Mouse (Mus musculus) hindbrain, embryonic 10.5 days (tissue): Measurements from ENCODE around the gene Tlk2. TPM values are rescaled to one million over a fixed set of nuclear protein-coding genes. Genes with fewer than 3 reads are reported as not detected.

Experiments
- DNase-seq: peaks from one replicate; pipeline ENCODE4 v3.0.0-alpha.2; 2017; ENCODE audit warnings: low spot score
- H3K27ac ChIP-seq: fragments of 300-500 bp; sonication (generic); 2 replicates; pipeline ENCODE4 v1.5.1; 2016; ENCODE audit warnings: mild to moderate bottlenecking, moderate library complexity
- H3K27me3 ChIP-seq: fragments of 300-500 bp; sonication (generic); 2 replicates; pipeline ENCODE4 v1.6.1; 2016; ENCODE audit warnings: mild to moderate bottlenecking; ENCODE audit not compliant: poor library complexity, insufficient read depth, severe bottlenecking
- H3K36me3 ChIP-seq: fragments of 300-500 bp; sonication (generic); 2 replicates; pipeline ENCODE4 v1.6.1; 2016; ENCODE audit warnings: mild to moderate bottlenecking, moderate library complexity
- H3K4me1 ChIP-seq: fragments of 300-500 bp; sonication (generic); replicated peaks from 2 replicates; pipeline ENCODE4 v1.6.1; 2016; ENCODE audit warnings: mild to moderate bottlenecking
- H3K4me3 ChIP-seq: fragments of 300-500 bp; sonication (generic); 2 replicates; pipeline ENCODE4 v1.5.1; 2016; ENCODE audit warnings: mild to moderate bottlenecking, moderate library complexity
- H3K9me3 ChIP-seq: fragments of 300-500 bp; sonication (generic); 2 replicates; pipeline ENCODE4 v1.6.1; 2016; ENCODE audit warnings: mild to moderate bottlenecking, moderate library complexity
- WGBS: fragments of 180-500 bp; shearing (Covaris S2); methylation state at CpG from one replicate; pipeline ENCODE4 v1.1.7; 2016; 5-methylcytosine and 5-hydroxymethylcytosine counted together
- polyA plus RNA-seq: library from polyadenylated mRNA; unstranded; fragments of >200 nt; fragmentation: Nextera tagmentation; extraction: Ambion mirVana; gene quantifications from 2 replicates; pipeline ENCODE4 v1.2.1, GENCODE M21; 2016

Tlk2 gene
- polyA plus RNA-seq, 1 experiment from 2014 or later = 18.7 TPM

DNA sequence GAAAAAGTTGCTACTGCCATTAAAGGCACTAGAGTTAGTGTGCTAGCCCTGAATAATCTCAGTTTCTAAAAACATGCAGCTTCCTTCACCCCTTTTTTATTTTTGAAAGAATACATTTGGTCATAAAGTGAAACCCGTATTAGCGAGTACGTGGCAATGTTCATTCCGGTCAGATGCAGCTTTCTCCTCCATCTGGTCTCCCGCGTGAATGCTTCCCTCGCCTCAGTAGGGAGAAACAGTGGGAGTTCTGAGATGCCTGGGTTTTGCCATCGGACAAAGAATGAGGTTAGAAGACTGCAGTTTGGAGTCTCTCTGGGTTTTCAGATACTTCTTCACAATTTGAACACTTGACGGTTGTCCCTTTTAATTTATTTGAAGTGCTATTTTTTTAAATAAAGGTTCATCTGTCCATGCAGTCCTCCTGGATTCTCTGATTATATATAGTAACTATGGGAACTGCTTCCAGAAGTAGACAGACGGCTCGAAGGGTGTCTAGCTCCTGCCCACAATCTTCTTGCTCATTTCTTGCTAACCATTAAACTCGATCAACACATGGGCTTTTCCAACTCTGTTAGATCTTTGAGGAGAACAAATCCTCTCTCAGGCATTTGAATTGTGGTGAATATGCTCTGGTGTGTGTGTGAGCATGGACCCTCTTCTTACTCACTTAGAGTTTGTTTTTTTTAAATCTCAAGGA lies 103.3 kb downstream of the Tlk2 start:
- Histone ChIP-seq H3K4me3 (no peak overlapping the region), H3K9me3 (no peaks in the 10 kb centered on the region), H3K27me3 (no peaks in the 10 kb centered on the region), H3K36me3 (peaks cover 92% of the 10 kb centered on the region), H3K27ac (no peak overlapping the region), H3K4me1 (peaks cover 29% of the 10 kb centered on the region)
- no peak for DNase-seq
- 71% methylated on average over 12 of the region's 12 CpGs for WGBS

DNA sequence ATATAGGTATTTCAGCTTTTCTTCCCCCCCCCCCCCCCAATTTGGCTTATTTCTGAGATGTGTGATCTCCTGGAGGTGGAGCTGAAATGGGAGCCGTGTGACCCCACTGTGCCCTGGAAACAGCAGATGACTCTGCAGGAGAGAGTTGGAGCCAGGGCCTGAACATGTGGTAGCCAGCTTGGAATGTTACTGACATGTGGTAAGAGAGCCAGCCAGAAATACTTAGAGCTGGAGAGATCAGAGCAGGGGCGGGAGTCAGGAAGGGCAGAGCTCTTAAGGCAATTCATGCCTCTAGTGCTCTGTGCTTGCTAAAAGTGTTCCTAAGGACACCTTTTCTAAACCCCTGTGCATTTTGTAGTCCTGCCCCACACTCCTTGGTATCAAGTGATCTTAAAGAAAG lies 103.9 kb downstream of the Tlk2 start:
- no peaks in the 10 kb centered on the region for H3K9me3 ChIP-seq
- DNase-seq = peak; percentile 64
- H3K4me1 ChIP-seq = peaks cover 29% of the 10 kb centered on the region
- H3K36me3 ChIP-seq = peaks cover 92% of the 10 kb centered on the region
- H3K27me3 ChIP-seq = no peaks in the 10 kb centered on the region
- H3K27ac ChIP-seq = no peak overlapping the region
- H3K4me3 ChIP-seq = no peak overlapping the region
- 72% methylated on average over 2 of the region's 2 CpGs for WGBS

DNA sequence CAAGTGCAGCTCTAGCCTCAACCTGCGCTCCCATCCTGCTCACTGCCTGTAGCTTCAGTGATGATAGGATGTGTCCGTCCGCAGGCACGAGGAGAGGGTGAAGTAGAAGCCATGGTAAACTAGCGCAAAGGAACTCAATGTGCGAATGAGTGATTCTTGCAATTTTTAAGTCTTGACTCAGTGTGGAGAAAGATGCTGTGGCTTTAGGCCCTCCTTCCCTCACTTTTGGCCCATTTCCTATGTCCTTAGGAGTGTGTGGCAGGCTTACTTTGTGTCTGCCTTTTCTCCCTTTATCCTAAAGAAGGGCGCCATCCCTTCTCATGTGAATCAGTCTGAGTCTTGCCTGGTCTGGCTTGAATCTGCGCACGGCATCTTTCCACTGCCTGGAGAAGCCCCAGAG lies 104.4 kb downstream of the Tlk2 start:
- Histone ChIP-seq H3K9me3 (no peaks in the 10 kb centered on the region), H3K27me3 (no peaks in the 10 kb centered on the region), H3K27ac (no peak overlapping the region), H3K36me3 (peaks cover 91% of the 10 kb centered on the region), H3K4me3 (no peak overlapping the region), H3K4me1 (peaks cover 29% of the 10 kb centered on the region)
- DNase-seq = no peak
- WGBS = 87% methylated on average over 9 of the region's 9 CpGs

DNA sequence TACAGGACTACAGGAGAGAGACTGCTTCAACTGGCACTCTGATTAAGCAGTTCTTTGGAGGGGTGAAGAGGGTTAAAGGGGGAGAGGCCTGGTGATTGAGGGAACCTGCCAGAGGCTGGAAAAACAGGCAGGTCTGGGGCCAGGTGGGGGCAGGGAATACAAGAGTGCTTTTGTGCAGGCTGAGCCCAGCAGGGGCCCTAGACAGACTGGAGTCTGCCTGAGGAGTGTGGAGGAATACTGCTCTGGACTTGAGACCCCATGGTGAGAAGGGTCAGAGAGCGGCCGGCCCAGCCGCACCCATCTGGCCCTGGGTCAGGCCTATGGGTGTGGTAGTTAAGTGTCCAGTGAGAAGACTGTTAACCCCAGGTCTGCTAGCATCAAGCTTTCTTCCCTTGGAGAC lies 107.1 kb downstream of the Tlk2 start:
- peak; percentile 69 for DNase-seq
- WGBS = 43% methylated on average over 3 of the region's 3 CpGs
- H3K4me1 ChIP-seq = peaks cover 48% of the 10 kb centered on the region
- no peak overlapping the region for H3K4me3 ChIP-seq
- peaks cover 82% of the 10 kb centered on the region for H3K36me3 ChIP-seq
- peak overlapping the region; percentile 54; the same call in 1 of the 2 replicates for H3K27ac ChIP-seq
- no peaks in the 10 kb centered on the region for H3K9me3 ChIP-seq
- no peaks in the 10 kb centered on the region for H3K27me3 ChIP-seq

DNA sequence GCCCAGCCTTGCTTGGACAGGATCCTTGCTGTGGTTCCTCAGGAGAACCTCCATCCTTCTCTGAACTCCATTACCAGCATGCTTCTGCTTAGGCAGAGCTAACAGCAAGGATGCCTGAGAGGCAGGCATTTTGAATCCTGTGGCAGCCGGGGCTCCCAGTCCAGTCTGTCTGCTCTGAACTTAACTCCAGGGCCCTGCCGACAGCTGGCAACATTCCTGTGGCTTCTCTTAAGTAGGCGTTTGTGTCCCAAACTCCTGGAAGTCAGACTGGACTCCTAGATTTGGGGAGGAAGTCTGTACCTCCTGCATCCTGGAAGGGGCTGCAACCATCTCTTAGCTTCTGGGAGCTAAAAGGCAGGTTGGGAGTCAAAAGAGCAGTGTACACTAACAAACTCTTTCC lies 110.8 kb downstream of the Tlk2 start:
- Histone ChIP-seq H3K27ac (peak overlapping the region; percentile 29; the same call in 1 of the 2 replicates), H3K36me3 (peaks cover 47% of the 10 kb centered on the region), H3K9me3 (no peaks in the 10 kb centered on the region), H3K4me1 (peaks cover 76% of the 10 kb centered on the region), H3K4me3 (no peak overlapping the region), H3K27me3 (no peaks in the 10 kb centered on the region)
- WGBS = 56% methylated on average over 3 of the region's 3 CpGs
- DNase-seq = no peak

DNA sequence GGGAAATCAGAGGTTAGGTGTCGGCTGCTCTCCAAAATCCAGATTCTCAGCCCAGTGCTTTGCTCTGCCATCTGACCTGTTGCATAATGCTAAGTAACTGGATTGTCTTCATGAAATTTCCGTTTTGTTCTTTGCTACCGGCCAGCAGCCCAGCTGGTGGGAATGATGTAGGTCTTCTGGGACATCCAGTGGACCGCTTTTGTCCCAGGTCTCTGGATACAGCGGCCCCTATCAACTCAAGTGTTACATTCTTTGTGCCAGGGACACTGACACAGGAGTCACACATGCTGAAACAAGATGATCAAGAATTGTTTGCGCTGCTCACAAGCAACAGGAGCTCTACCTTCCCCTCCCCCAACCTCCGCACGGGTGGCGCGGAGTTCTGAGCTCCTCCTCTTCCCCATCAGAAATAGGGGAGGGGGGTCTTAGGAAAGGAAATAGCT lies 113.1 kb downstream of the Tlk2 start:
- no peak for DNase-seq
- Histone ChIP-seq H3K36me3 (peaks cover 30% of the 10 kb centered on the region), H3K27me3 (no peaks in the 10 kb centered on the region), H3K4me1 (peaks cover 70% of the 10 kb centered on the region), H3K27ac (peak overlapping the region; percentile 93), H3K9me3 (no peaks in the 10 kb centered on the region), H3K4me3 (peak overlapping the region; percentile 77)
- 2% methylated on average over 10 of the region's 10 CpGs for WGBS

DNA sequence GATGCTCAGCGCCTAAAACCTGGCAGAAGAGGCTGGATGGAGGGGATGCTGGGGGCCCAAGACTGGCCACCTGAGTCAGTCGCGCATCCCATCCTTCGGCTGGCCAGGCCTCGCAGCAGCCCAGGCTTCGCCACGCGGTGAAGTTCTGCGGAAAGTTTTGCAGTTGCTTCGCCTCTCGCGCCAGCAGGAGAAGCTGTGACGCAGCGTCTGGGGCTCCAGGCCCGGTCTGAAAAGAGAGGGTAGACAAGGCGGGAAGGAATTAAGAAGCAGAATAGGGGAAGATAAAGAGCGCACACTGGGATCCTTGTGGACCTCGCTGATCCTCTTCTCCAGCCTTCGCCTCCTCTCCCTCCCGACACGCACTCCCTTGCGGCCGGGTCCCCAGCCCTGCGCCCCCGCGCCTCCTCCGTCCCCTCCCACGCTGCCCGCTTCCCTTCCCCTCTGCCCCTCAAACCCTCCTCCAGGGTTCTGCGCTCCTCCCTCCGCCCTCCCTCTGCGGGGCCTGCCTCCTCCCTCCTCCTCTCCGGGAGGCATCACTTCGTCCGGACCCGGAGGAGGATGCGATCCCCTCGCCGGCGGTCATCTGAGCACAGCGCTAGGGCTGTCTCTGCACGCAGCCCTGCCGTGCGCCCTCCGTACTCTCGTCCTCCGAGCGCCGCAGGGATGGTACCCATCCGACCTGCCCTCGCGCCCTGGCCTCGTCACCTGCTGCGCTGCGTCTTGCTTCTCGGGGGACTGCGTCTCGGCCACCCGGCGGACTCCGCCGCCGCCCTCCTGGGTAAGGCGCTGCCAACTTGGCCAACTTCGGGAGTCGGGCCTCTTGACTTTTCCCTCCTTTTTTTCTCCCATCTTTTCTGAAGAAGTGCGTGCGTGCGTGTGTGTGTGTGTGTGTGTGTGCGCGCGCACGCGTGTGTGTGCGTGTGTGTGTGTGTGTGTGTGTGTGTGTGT lies 113.8 kb downstream of the Tlk2 start, which contains the start of gene Mrc2:
Gene Mrc2 (plus strand): TSS at position 520 of the 948 bp plus-strand sequence.
- peak; percentile 82 for DNase-seq
- H3K9me3 ChIP-seq = no peaks in the 10 kb centered on the region
- no peaks in the 10 kb centered on the region for H3K27me3 ChIP-seq
- peaks cover 70% of the 10 kb centered on the region for H3K4me1 ChIP-seq
- peak within 1 kb of the TSS; percentile 93 for H3K27ac ChIP-seq
- under 1% methylated on average over 68 of the region's 75 CpGs for WGBS
- H3K36me3 ChIP-seq = peaks cover 30% of the 10 kb centered on the region
- peak within 1 kb of the TSS; percentile 77 for H3K4me3 ChIP-seq

DNA sequence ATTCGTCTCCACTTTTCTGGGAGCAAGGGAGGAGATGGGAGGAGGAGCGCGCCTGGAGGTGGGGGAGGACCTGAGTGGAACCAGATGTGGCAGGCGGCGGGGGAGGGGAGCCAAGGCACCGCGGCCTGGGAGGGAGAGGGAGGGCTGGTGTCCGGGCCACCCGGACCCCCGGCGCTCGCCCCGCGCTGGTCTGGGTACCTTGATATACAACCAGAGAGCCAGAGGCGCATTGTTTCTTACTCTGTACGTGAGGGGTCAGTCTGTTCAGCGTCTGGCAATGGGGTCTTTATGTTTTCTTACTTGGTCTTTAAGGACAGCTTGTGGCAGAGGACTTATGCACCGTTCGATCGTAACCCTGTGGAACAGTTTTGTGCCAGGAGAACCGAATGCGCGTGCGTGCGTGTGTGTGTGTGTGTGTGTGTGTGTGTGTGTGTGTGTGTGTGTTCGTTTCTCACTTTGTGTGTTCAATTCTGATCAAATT lies 114.5 kb downstream of the Tlk2 start:
- Histone ChIP-seq H3K36me3 (peaks cover 31% of the 10 kb centered on the region), H3K9me3 (no peaks in the 10 kb centered on the region), H3K27me3 (no peaks in the 10 kb centered on the region), H3K4me3 (peak overlapping the region; percentile 77), H3K4me1 (peaks cover 70% of the 10 kb centered on the region), H3K27ac (peak overlapping the region; percentile 93)
- peak; percentile 83 for DNase-seq
- WGBS = 0% methylated on average over 26 of the region's 26 CpGs

DNA sequence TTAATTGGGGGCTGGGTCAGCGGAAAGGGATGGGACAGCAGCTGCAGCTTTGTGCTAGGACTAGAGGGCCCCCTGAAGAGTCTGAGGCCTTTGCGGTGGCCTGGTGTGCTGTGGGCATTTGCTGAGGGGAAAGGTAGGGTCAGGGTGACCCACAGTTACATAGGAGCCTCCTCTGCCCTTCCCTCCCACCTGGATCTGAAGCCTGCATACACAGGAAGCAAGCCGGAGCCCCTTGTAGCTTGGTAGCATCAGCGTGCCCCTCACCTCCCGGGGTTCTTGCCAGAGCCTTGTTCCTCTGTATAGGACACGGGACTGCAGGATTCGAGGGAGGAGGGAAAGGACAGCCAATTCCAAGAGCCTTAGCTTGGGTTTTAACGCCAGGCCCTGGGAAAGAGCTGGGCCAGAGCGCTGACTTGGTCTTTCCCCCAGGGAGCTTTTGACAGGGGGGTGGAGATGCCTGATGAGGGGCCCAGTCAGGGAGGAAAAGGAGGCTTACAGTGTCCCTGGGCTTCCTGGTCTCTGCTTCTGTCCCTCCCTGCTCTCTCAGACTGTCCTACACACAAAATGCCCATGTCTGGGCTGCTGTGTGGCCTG lies 115.4 kb downstream of the Tlk2 start:
- Histone ChIP-seq H3K27me3 (no peaks in the 10 kb centered on the region), H3K4me3 (peak overlapping the region; percentile 77), H3K9me3 (no peaks in the 10 kb centered on the region), H3K27ac (peak overlapping the region; percentile 93), H3K4me1 (peaks cover 68% of the 10 kb centered on the region), H3K36me3 (peaks cover 33% of the 10 kb centered on the region)
- WGBS = under 1% methylated on average over 9 of the region's 9 CpGs
- no peak for DNase-seq

DNA sequence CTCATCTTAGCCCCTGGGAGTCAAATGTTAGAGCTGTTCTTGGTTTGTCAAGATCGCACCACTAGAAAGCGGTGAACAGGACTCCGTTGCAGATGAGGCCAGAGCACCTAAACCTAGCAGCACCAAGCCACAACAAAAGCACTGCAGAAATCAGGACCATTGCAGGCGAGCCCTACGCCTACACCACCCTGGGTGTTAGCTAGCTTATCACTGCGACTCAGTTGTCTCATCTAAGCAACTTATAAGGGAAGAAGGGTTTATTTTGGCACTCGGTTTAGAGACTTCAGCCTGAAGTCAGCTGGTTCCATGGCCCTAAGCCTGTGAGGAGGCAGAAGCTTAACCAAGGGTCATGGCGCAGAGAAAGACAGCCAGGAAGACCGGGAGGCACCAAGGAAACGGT lies 117.5 kb downstream of the Tlk2 start:
- 91% methylated on average over 10 of the region's 10 CpGs for WGBS
- Histone ChIP-seq H3K4me3 (no peak overlapping the region), H3K9me3 (no peaks in the 10 kb centered on the region), H3K27ac (no peak overlapping the region), H3K27me3 (no peaks in the 10 kb centered on the region), H3K4me1 (peaks cover 52% of the 10 kb centered on the region), H3K36me3 (peaks cover 48% of the 10 kb centered on the region)
- DNase-seq = no peak

DNA sequence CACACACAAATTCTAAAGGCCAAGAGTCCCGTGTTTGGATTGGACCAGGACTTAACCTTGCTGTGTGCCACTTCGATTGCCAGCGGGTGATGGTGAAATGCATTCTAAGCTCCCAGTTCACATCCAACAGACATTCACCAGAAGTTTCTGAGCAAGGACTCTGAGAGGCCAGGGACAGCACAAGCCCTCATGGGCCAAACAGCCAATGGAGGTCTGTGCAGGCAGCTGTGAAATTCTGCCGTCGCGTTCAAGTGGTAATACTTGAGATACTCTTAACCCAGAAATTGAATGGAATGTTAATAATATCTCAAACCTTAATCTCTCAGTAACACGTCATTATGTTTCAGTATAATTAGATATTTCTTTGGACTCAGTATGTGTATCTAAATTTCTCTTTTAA lies 131.6 kb downstream of the Tlk2 start:
- 93% methylated on average over 7 of the region's 7 CpGs for WGBS
- no peak overlapping the region for H3K27ac ChIP-seq
- H3K27me3 ChIP-seq = no peaks in the 10 kb centered on the region
- no peak for DNase-seq
- H3K4me3 ChIP-seq = no peak overlapping the region
- peaks cover 49% of the 10 kb centered on the region for H3K4me1 ChIP-seq
- peaks cover 18% of the 10 kb centered on the region for H3K36me3 ChIP-seq
- no peaks in the 10 kb centered on the region for H3K9me3 ChIP-seq

DNA sequence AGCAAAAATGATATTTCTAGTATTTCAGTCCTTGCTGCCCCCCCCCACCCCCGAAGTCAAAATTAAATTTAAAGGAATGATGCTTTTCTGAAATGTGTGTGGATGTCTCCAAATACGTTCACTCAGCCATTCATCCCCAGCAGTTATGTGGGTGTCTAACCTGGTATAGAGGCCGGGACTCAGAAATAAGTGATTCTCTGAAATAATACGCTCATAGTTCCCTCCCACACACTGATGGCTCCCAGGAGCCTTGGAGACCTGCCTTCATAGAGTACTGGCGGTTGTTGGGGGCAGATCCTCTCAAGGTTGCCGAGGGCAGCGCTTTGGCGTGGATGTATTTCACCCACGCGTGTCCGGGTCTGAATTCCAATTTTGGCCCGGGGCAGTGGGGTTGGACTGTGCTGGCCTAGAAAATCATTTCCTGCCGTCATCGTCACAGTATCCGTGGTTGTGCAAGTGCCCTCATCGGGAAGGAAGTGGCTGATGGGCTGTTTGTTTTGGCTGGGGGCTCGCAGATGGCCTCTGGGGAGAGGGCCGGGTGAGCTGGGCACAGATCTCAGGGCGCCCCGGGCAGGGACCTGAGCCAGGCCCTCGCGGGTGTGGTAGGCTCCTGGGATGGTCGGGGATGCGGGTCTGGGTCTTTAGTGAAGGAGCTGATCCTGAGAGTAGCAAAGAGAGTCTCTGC lies 132.8 kb downstream of the Tlk2 start:
- peaks cover 5% of the 10 kb centered on the region; the same call in 1 of the 2 replicates for H3K36me3 ChIP-seq
- H3K27me3 ChIP-seq = no peaks in the 10 kb centered on the region
- no peak for DNase-seq
- no peak overlapping the region for H3K4me3 ChIP-seq
- H3K27ac ChIP-seq = peak overlapping the region; percentile 80
- no peaks in the 10 kb centered on the region for H3K9me3 ChIP-seq
- 67% methylated on average over 24 of the region's 24 CpGs for WGBS
- peaks cover 60% of the 10 kb centered on the region for H3K4me1 ChIP-seq
